ENCODE assay signal across 10 mouse cellular contexts in genomic region chr8:45872077-45872476, GRCm38 (mm10). TPM values are rescaled to one million over a fixed set of nuclear protein-coding genes. Genes with fewer than 3 reads are reported as not detected.
DNase-seq lines count a peak whose midpoint lies in the region; ATAC-seq and TF ChIP-seq lines count a peak whose summit lies in the region.
"Had no signal": no experiment of that assay in that cellular context is flagged by ENCODE, and none has a peak within 500 bp of the region (broad histone marks: within the 10 kb centered on the region; RNA-seq: fewer than 3 reads in every experiment).

No protein-coding gene starts in this region.

- no peak for TF ChIP-seq CTCF in gastrocnemius, adult 2 months (IDR thresholded peaks at IDR 0.05)

- peak; percentile 48 for DNase-seq in kidney, postnatal 14 days
- no peak for DNase-seq in kidney, adult 9 months
- DNase-seq in gastrocnemius, adult 2 months, result peak; percentile 86
- DNase-seq in skeletal muscle tissue, adult 2 months (ENCODE audit: low read depth, low spot score), result peak; percentile 85

- intact Hi-C loops in gastrocnemius, adult 2 months (cut with DNase I), result loop anchor here (2.0 kb wide), 1 partner anchor 41 kb away; no protein-coding TSS in a partner anchor

- no peaks in the 10 kb centered on the region for H3K27me3 ChIP-seq in heart, embryonic 12.5 days (replicated peaks)
- H3K27me3 ChIP-seq in forebrain, embryonic 12.5 days, result no peaks in the 10 kb centered on the region
- no peaks in the 10 kb centered on the region for H3K27me3 ChIP-seq in neural tube, embryonic 15.5 days (replicated peaks)
- H3K27me3 ChIP-seq: embryonic facial prominence, embryonic 13.5 days; hindbrain, embryonic 13.5 days had no signal

- no peak overlapping the region for H3K4me2 ChIP-seq in heart, embryonic 12.5 days
- no peak overlapping the region for H3K4me2 ChIP-seq in forebrain, embryonic 12.5 days
- no peak overlapping the region for H3K4me2 ChIP-seq in neural tube, embryonic 15.5 days
- H3K4me2 ChIP-seq: embryonic facial prominence, embryonic 13.5 days; hindbrain, embryonic 13.5 days had no signal

- H3K4me3 ChIP-seq in gastrocnemius, adult 2 months, result peak overlapping the region; percentile 49
- H3K4me3 ChIP-seq in heart, embryonic 12.5 days, result no peak overlapping the region
- H3K4me3 ChIP-seq in forebrain, embryonic 12.5 days (replicated peaks), result no peak overlapping the region
- no peak overlapping the region for H3K4me3 ChIP-seq in neural tube, embryonic 15.5 days (replicated peaks)
- H3K4me3 ChIP-seq: embryonic facial prominence, embryonic 13.5 days; hindbrain, embryonic 13.5 days had no signal

- no peak overlapping the region for H3K9ac ChIP-seq in heart, embryonic 12.5 days
- no peak overlapping the region for H3K9ac ChIP-seq in forebrain, embryonic 12.5 days
- H3K9ac ChIP-seq in neural tube, embryonic 15.5 days (replicated peaks), result no peak overlapping the region
- H3K9ac ChIP-seq: embryonic facial prominence, embryonic 13.5 days; hindbrain, embryonic 13.5 days had no signal

- peak; percentile 51 for ATAC-seq in heart, embryonic 12.5 days (ENCODE audit: insufficient number of reproducible peaks, low FRiP score)
- ATAC-seq in forebrain, embryonic 12.5 days (ENCODE audit: low FRiP score), result no peak
- no peak for ATAC-seq in neural tube, embryonic 15.5 days (ENCODE audit: low FRiP score)

- H3K36me3 ChIP-seq in heart, embryonic 12.5 days, result no peaks in the 10 kb centered on the region
- H3K36me3 ChIP-seq in forebrain, embryonic 12.5 days (replicated peaks), result no peaks in the 10 kb centered on the region
- H3K36me3 ChIP-seq in neural tube, embryonic 15.5 days, result no peaks in the 10 kb centered on the region
- H3K36me3 ChIP-seq: embryonic facial prominence, embryonic 13.5 days; G1E; hindbrain, embryonic 13.5 days had no signal

- H3K4me1 ChIP-seq in heart, embryonic 12.5 days (replicated peaks), result peaks cover 13% of the 10 kb centered on the region; the same call in 1 of the 2 replicates
- peaks cover 18% of the 10 kb centered on the region for H3K4me1 ChIP-seq in forebrain, embryonic 12.5 days
- H3K4me1 ChIP-seq in neural tube, embryonic 15.5 days, result peaks cover 11% of the 10 kb centered on the region

- no peaks in the 10 kb centered on the region for H3K9me3 ChIP-seq in heart, embryonic 12.5 days (replicated peaks)
- no peaks in the 10 kb centered on the region for H3K9me3 ChIP-seq in forebrain, embryonic 12.5 days
- H3K9me3 ChIP-seq in neural tube, embryonic 15.5 days (replicated peaks), result no peaks in the 10 kb centered on the region
- H3K9me3 ChIP-seq: embryonic facial prominence, embryonic 13.5 days; G1E; hindbrain, embryonic 13.5 days had no signal

- peak overlapping the region; percentile 86 for H3K27ac ChIP-seq in gastrocnemius, adult 2 months
- peak overlapping the region; percentile 79 for H3K27ac ChIP-seq in heart, embryonic 12.5 days (ENCODE audit: poor library complexity, severe bottlenecking)
- H3K27ac ChIP-seq in forebrain, embryonic 12.5 days, result no peak overlapping the region
- no peak overlapping the region for H3K27ac ChIP-seq in neural tube, embryonic 15.5 days (replicated peaks)
- H3K27ac ChIP-seq: embryonic facial prominence, embryonic 13.5 days; hindbrain, embryonic 13.5 days had no signal

- 60% methylated on average over 7 of the region's 7 CpGs for WGBS in heart, embryonic 12.5 days
- WGBS in forebrain, embryonic 12.5 days, result 89% methylated on average over 7 of the region's 7 CpGs
- 83% methylated on average over 7 of the region's 7 CpGs for WGBS in neural tube, embryonic 15.5 days

RNA-seq across cellular contexts. Expression of gene Pdlim3, which starts 13.2 kb away (rescaled TPM):
- total RNA-seq in gastrocnemius, adult 2 months (2021), result 100 to 1,000 TPM; 516 to 675 TPM
- 336 and 344 TPM in 2 replicates for polyA plus RNA-seq in heart, embryonic 12.5 days (2016; fragmentation: Nextera tagmentation; extraction: Ambion mirVana)
- polyA plus RNA-seq in forebrain, embryonic 12.5 days (2016; fragmentation: Nextera tagmentation; extraction: Ambion mirVana), result 12.5 and 14.0 TPM in 2 replicates
- 14.8 and 19.8 TPM in 2 replicates for polyA plus RNA-seq in neural tube, embryonic 15.5 days (2015; fragmentation: Nextera tagmentation; extraction: Ambion mirVana)
- polyA plus RNA-seq: G1E had no signal

Comparison
In these comparisons a context has a peak if more than half of its experiments do, and no peak if none do; other contexts are left out.
1. H3K27ac ChIP-seq: peak in gastrocnemius, adult 2 months (single experiment) and heart, embryonic 12.5 days (single experiment); none in forebrain, embryonic 12.5 days (single experiment) and neural tube, embryonic 15.5 days (single experiment).
2. RNA of gene Pdlim3, which starts 13.2 kb away (polyA plus RNA-seq): 336 to 344 TPM in heart, embryonic 12.5 days; 14.8 to 19.8 TPM in neural tube, embryonic 15.5 days and 12.5 to 14.0 TPM in forebrain, embryonic 12.5 days; every median in the first group is over 10 times any median in the second.